ENCODE assay signal across 7 mouse cellular contexts in the genomic region with DNA sequence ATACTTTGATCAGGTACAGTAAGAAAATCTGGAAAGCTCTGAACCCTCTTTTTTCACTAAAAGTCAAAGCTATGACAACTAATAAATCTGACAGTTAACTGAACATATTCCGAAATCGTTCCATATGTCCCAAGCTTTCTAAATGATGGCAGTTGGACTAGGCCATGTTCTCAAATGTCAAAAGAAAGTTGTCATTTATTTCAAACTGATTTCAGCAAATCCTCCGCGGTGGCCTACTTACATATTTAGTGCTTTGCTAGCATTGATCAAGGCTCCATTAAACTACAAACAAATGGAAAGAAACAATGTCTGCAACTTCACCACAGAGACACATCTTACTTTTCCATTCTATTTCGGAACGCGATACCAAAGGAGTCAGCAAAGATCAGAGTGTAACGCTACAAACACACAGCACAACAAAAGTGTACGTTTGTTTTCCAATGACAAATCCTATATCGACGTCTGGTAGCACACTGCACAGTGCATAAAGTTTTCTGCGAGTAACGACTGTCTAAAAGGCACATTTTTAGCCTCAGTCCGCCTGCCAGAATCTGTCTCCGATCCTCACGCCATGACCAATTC. TPM values are rescaled to one million over a fixed set of nuclear protein-coding genes. Genes with fewer than 3 reads are reported as not detected.
DNase-seq lines count a peak whose midpoint lies in the region; ATAC-seq lines count a peak whose summit lies in the region.

No protein-coding gene starts in this region.

- peak overlapping the region; percentile 87 for H3K27ac ChIP-seq in embryonic facial prominence, embryonic 12.5 days
- H3K27ac ChIP-seq in intestine, embryonic 15.5 days: peak overlapping the region; percentile 95
- H3K27ac ChIP-seq in neural tube, embryonic 15.5 days (replicated peaks): peak overlapping the region; percentile 95

- H3K27me3 ChIP-seq in embryonic facial prominence, embryonic 12.5 days: no peaks in the 10 kb centered on the region
- no peaks in the 10 kb centered on the region for H3K27me3 ChIP-seq in intestine, embryonic 15.5 days (replicated peaks)
- H3K27me3 ChIP-seq in neural tube, embryonic 15.5 days (replicated peaks): no peaks in the 10 kb centered on the region

- ATAC-seq in embryonic facial prominence, embryonic 12.5 days (ENCODE audit: insufficient number of reproducible peaks, insufficient read depth, low FRiP score, low TSS enrichment): no peak
- ATAC-seq in intestine, embryonic 15.5 days: no peak
- 0 out of 2 replicates have a peak, but pooled peaks have one; percentile 1 for ATAC-seq in neural tube, embryonic 15.5 days (ENCODE audit: low FRiP score)

- peak overlapping the region; percentile 89 for H3K9ac ChIP-seq in embryonic facial prominence, embryonic 12.5 days
- H3K9ac ChIP-seq in intestine, embryonic 15.5 days: peak overlapping the region; percentile 100
- peak overlapping the region; percentile 94 for H3K9ac ChIP-seq in neural tube, embryonic 15.5 days (replicated peaks)

- H3K4me2 ChIP-seq in embryonic facial prominence, embryonic 12.5 days (replicated peaks): peak overlapping the region; percentile 72
- H3K4me2 ChIP-seq in intestine, embryonic 15.5 days (replicated peaks): peak overlapping the region; percentile 60
- H3K4me2 ChIP-seq in neural tube, embryonic 15.5 days: peak overlapping the region; percentile 68

- DNase-seq in retina, embryonic 14.5 days (ENCODE audit: low spot score): peak; percentile 45
- no peak for DNase-seq in retina, postnatal 1 day
- DNase-seq in thymus, adult 18-20 months: no peak
- DNase-seq in lung, postnatal 4 days: no peak

- peak overlapping the region; percentile 63 for H3K4me3 ChIP-seq in embryonic facial prominence, embryonic 12.5 days
- H3K4me3 ChIP-seq in intestine, embryonic 15.5 days (replicated peaks): peak overlapping the region; percentile 99
- peak overlapping the region; percentile 92 for H3K4me3 ChIP-seq in neural tube, embryonic 15.5 days (replicated peaks)

- 4% methylated on average over 16 of the region's 16 CpGs for WGBS in embryonic facial prominence, embryonic 12.5 days
- WGBS in intestine, embryonic 15.5 days: 3% methylated on average over 16 of the region's 16 CpGs
- 6% methylated on average over 16 of the region's 16 CpGs for WGBS in neural tube, embryonic 15.5 days

- no peaks in the 10 kb centered on the region for H3K36me3 ChIP-seq in embryonic facial prominence, embryonic 12.5 days
- no peaks in the 10 kb centered on the region for H3K36me3 ChIP-seq in intestine, embryonic 15.5 days
- no peaks in the 10 kb centered on the region for H3K36me3 ChIP-seq in neural tube, embryonic 15.5 days

- no peaks in the 10 kb centered on the region for H3K9me3 ChIP-seq in embryonic facial prominence, embryonic 12.5 days
- H3K9me3 ChIP-seq in intestine, embryonic 15.5 days: no peaks in the 10 kb centered on the region
- no peaks in the 10 kb centered on the region for H3K9me3 ChIP-seq in neural tube, embryonic 15.5 days (replicated peaks)

- peaks cover 20% of the 10 kb centered on the region for H3K4me1 ChIP-seq in embryonic facial prominence, embryonic 12.5 days
- peaks cover 20% of the 10 kb centered on the region for H3K4me1 ChIP-seq in intestine, embryonic 15.5 days (replicated peaks)
- H3K4me1 ChIP-seq in neural tube, embryonic 15.5 days: peaks cover 43% of the 10 kb centered on the region

RNA-seq across cellular contexts. Expression of gene Mfsd14a, which starts 1.1 kb away (rescaled TPM):
- 83.7 and 89.3 TPM in 2 replicates for polyA plus RNA-seq in embryonic facial prominence, embryonic 12.5 days (2016; fragmentation: Nextera tagmentation; extraction: Ambion mirVana)
- polyA plus RNA-seq in intestine, embryonic 15.5 days (2015; fragmentation: Nextera tagmentation; extraction: Ambion mirVana): 82.6 and 87.3 TPM in 2 replicates
- polyA plus RNA-seq in neural tube, embryonic 15.5 days (2015; fragmentation: Nextera tagmentation; extraction: Ambion mirVana): 59.9 and 68.5 TPM in 2 replicates

RNA-seq across cellular contexts. Expression of gene Gm43191, which starts 19.7 kb away (rescaled TPM):
- not detected in 2 replicates for polyA plus RNA-seq in embryonic facial prominence, embryonic 12.5 days (2016; fragmentation: Nextera tagmentation; extraction: Ambion mirVana)
- polyA plus RNA-seq in intestine, embryonic 15.5 days (2015; fragmentation: Nextera tagmentation; extraction: Ambion mirVana): not detected in 2 replicates
- not detected in 2 replicates for polyA plus RNA-seq in neural tube, embryonic 15.5 days (2015; fragmentation: Nextera tagmentation; extraction: Ambion mirVana)

RNA-seq across cellular contexts. Expression of gene Trmt13, which starts 47.0 kb away (rescaled TPM):
- 37.1 and 39.4 TPM in 2 replicates for polyA plus RNA-seq in embryonic facial prominence, embryonic 12.5 days (2016; fragmentation: Nextera tagmentation; extraction: Ambion mirVana)
- 21.9 and 22.9 TPM in 2 replicates for polyA plus RNA-seq in intestine, embryonic 15.5 days (2015; fragmentation: Nextera tagmentation; extraction: Ambion mirVana)
- polyA plus RNA-seq in neural tube, embryonic 15.5 days (2015; fragmentation: Nextera tagmentation; extraction: Ambion mirVana): 26.6 and 29.1 TPM in 2 replicates

RNA-seq across cellular contexts. Expression of gene Slc35a3, which starts 51.3 kb away (rescaled TPM):
- 10.8 and 12.1 TPM in 2 replicates for polyA plus RNA-seq in embryonic facial prominence, embryonic 12.5 days (2016; fragmentation: Nextera tagmentation; extraction: Ambion mirVana)
- polyA plus RNA-seq in intestine, embryonic 15.5 days (2015; fragmentation: Nextera tagmentation; extraction: Ambion mirVana): 18.5 and 19.4 TPM in 2 replicates
- 7.8 and 10.0 TPM in 2 replicates for polyA plus RNA-seq in neural tube, embryonic 15.5 days (2015; fragmentation: Nextera tagmentation; extraction: Ambion mirVana)
